In genomic region chr8:122194396-122194795, GRCm38 (mm10) we compare ENCODE assay signal across 10 mouse cellular contexts.
DNase-seq lines count a peak whose midpoint lies in the region; ATAC-seq and TF ChIP-seq lines count a peak whose summit lies in the region.
"Had no signal": no experiment of that assay in that cellular context is flagged by ENCODE, and none has a peak within 500 bp of the region (broad histone marks: within the 10 kb centered on the region; RNA-seq: fewer than 3 reads in every experiment).

No protein-coding gene starts in this region.

- no peak for TF ChIP-seq CTCF in intestine, postnatal 0 days (IDR thresholded peaks at IDR 0.05; ENCODE audit: low read depth)

- no peaks in the 10 kb centered on the region for H3K9me3 ChIP-seq in intestine, embryonic 14.5 days (ENCODE audit: control insufficient read depth, low read length)
- H3K9me3 ChIP-seq in intestine, postnatal 0 days (ENCODE audit: control insufficient read depth), result no peaks in the 10 kb centered on the region
- H3K9me3 ChIP-seq in kidney, embryonic 14.5 days (ENCODE audit: control insufficient read depth, low read length), result no peaks in the 10 kb centered on the region
- H3K9me3 ChIP-seq: G1E had no signal

- ATAC-seq in intestine, embryonic 14.5 days (replicated peaks; ENCODE audit: low FRiP score, low TSS enrichment, low read depth), result no peak
- no peak for ATAC-seq in intestine, postnatal 0 days
- no peak for ATAC-seq in kidney, embryonic 14.5 days (ENCODE audit: low FRiP score, low TSS enrichment)

- no peak overlapping the region for H3K9ac ChIP-seq in intestine, embryonic 14.5 days (ENCODE audit: low read length)
- H3K9ac ChIP-seq in intestine, postnatal 0 days (ENCODE audit: low read depth, low read length), result no peak overlapping the region
- no peak overlapping the region for H3K9ac ChIP-seq in kidney, embryonic 14.5 days (ENCODE audit: low read depth, low read length)

- H3K4me2 ChIP-seq in intestine, embryonic 14.5 days (ENCODE audit: low read length), result no peak overlapping the region
- no peak overlapping the region for H3K4me2 ChIP-seq in intestine, postnatal 0 days (replicated peaks; ENCODE audit: low read depth)
- no peak overlapping the region for H3K4me2 ChIP-seq in kidney, embryonic 14.5 days (replicated peaks; ENCODE audit: low read depth, low read length)

- no peak overlapping the region for H3K4me3 ChIP-seq in intestine, embryonic 14.5 days (ENCODE audit: low read depth, low read length)
- H3K4me3 ChIP-seq in intestine, postnatal 0 days (ENCODE audit: low read depth, low read length), result no peak overlapping the region
- no peak overlapping the region for H3K4me3 ChIP-seq in kidney, embryonic 14.5 days (ENCODE audit: low read length)
- H3K4me3 ChIP-seq: myocyte had no signal

- H3K27me3 ChIP-seq in intestine, embryonic 14.5 days (replicated peaks; ENCODE audit: control insufficient read depth, insufficient read depth, low read length), result no peaks in the 10 kb centered on the region
- H3K27me3 ChIP-seq in intestine, postnatal 0 days (replicated peaks; ENCODE audit: control insufficient read depth, insufficient read depth, low read length), result no peaks in the 10 kb centered on the region
- H3K27me3 ChIP-seq in kidney, embryonic 14.5 days (ENCODE audit: control insufficient read depth, insufficient read depth, low read length), result no peaks in the 10 kb centered on the region

- H3K36me3 ChIP-seq in intestine, embryonic 14.5 days (ENCODE audit: control insufficient read depth, insufficient read depth, low read length), result no peaks in the 10 kb centered on the region
- H3K36me3 ChIP-seq in intestine, postnatal 0 days (ENCODE audit: control insufficient read depth, insufficient read depth), result no peaks in the 10 kb centered on the region
- H3K36me3 ChIP-seq in kidney, embryonic 14.5 days (ENCODE audit: control insufficient read depth, insufficient read depth, low read length), result no peaks in the 10 kb centered on the region
- H3K36me3 ChIP-seq: G1E had no signal

- WGBS in intestine, embryonic 14.5 days, result 47% methylated on average over 8 of the region's 8 CpGs
- 42% methylated on average over 8 of the region's 8 CpGs for WGBS in intestine, postnatal 0 days
- WGBS in kidney, embryonic 14.5 days, result 50% methylated on average over 8 of the region's 8 CpGs

- H3K27ac ChIP-seq in intestine, embryonic 14.5 days (ENCODE audit: low read depth), result no peak overlapping the region
- no peak overlapping the region; the same call in 1 of the 2 replicates for H3K27ac ChIP-seq in intestine, postnatal 0 days (ENCODE audit: low read depth, low read length)
- H3K27ac ChIP-seq in kidney, embryonic 14.5 days (ENCODE audit: low read depth, low read length), result peak overlapping the region; percentile 24; the same call in 1 of the 2 replicates

- peak; percentile 52 for DNase-seq in intestine, embryonic 14.5 days (ENCODE audit: low spot score)
- DNase-seq in 3T3-L1 (ENCODE audit: low read depth, low spot score), result peak; percentile 75
- DNase-seq in gastrocnemius, adult 8-10 months (ENCODE audit: low spot score in 2 of 2), result peak; percentile 80 to 83
- DNase-seq in embryo, embryonic 10.5 days (ENCODE audit: low spot score), result no peak
- DNase-seq in thymus, postnatal 4 days, result no peak
- no peak for DNase-seq in cerebellum, postnatal 25 days

- peaks cover 10% of the 10 kb centered on the region for H3K4me1 ChIP-seq in intestine, embryonic 14.5 days (replicated peaks; ENCODE audit: control insufficient read depth, insufficient read depth, low read length)
- no peaks in the 10 kb centered on the region for H3K4me1 ChIP-seq in intestine, postnatal 0 days (replicated peaks; ENCODE audit: control insufficient read depth, insufficient read depth, low read length)
- H3K4me1 ChIP-seq in kidney, embryonic 14.5 days (ENCODE audit: control insufficient read depth, insufficient read depth, low read length), result peaks cover 12% of the 10 kb centered on the region; the same call in 1 of the 2 replicates

Comparison
In these comparisons a context has a peak if more than half of its experiments do, and no peak if none do; other contexts are left out.
1. DNase-seq: peak in intestine, embryonic 14.5 days (single experiment), 3T3-L1 (single experiment) and gastrocnemius, adult 8-10 months (2 of 2); none in embryo, embryonic 10.5 days (single experiment), thymus, postnatal 4 days (single experiment) and cerebellum, postnatal 25 days (0 of 2).